Mouse (Mus musculus): ENCODE measurements at regions not wholly inside any gene's neighbourhood (a gene's known extent, or its start where the extent isn't known, plus 50 kb on each side); places are given as distances from the start of the nearest gene placed in this dataset.

DNA sequence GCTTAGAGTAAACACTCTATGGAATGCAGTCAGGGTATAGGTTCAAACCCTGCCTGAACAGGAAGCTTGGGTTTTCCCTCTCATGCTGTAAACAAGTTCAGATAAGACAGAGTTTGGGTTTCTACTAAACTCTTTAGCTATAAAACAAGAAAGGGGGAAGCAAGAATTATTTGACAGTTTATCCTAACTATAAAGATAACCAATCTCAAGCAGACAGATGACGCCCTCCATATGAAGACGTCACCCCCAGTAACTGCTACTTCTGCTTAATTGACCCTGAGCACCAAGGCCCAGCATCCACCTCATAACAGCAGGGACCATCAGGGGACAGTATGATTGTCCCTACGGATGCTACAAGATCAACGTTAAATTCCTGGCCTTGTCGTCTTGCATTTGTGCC is 588.4 kb downstream of the Efna5 start:
- intact Hi-C loops (cut with DNase I), result no loop called here
- Histone ChIP-seq H3K79me2 (replicated peaks; ENCODE audit: control insufficient read depth, insufficient read depth, low read length) (no peaks in the 10 kb centered on the region), H3K36me3 (ENCODE audit: control insufficient read depth, insufficient read depth, low read length) (no peaks in the 10 kb centered on the region), H3K4me1 (ENCODE audit: control insufficient read depth, insufficient read depth, low read length) (no peaks in the 10 kb centered on the region), H3K27ac (no peak overlapping the region), H3K9ac (ENCODE audit: low read depth, low read length) (no peak overlapping the region), H3K27me3 (ENCODE audit: control insufficient read depth, insufficient read depth, low read length) (no peaks in the 10 kb centered on the region), H3K4me3 (no peak overlapping the region)
- WGBS, result 76% methylated on average over 5 of the region's 5 CpGs
- DNase-seq, result no peak
- TF ChIP-seq CTCF (IDR thresholded peaks at IDR 0.05), result no peak
- TF ChIP-seq POLR2A (IDR thresholded peaks at IDR 0.05; ENCODE audit: insufficient read depth, low read depth, low read length), result no peak
- TF ChIP-seq EP300 (IDR thresholded peaks at IDR 0.05; ENCODE audit: insufficient read depth, low read depth, low read length), result no peak

GRCm38 (mm10) chr17:62287666-62288065 is 593.5 kb downstream of the Efna5 start:
- Histone ChIP-seq H3K36me3 (ENCODE audit: control insufficient read depth, insufficient read depth, low read length) (no peaks in the 10 kb centered on the region), H3K9ac (ENCODE audit: low read depth, low read length) (no peak overlapping the region), H3K27ac (no peak overlapping the region), H3K4me3 (no peak overlapping the region), H3K79me2 (replicated peaks; ENCODE audit: control insufficient read depth, insufficient read depth, low read length) (no peaks in the 10 kb centered on the region), H3K27me3 (ENCODE audit: control insufficient read depth, insufficient read depth, low read length) (no peaks in the 10 kb centered on the region), H3K4me1 (ENCODE audit: control insufficient read depth, insufficient read depth, low read length) (no peaks in the 10 kb centered on the region)
- TF ChIP-seq POLR2A (IDR thresholded peaks at IDR 0.05; ENCODE audit: insufficient read depth, low read depth, low read length) (no peak), CTCF (IDR thresholded peaks at IDR 0.05) (no peak), EP300 (IDR thresholded peaks at IDR 0.05; ENCODE audit: insufficient read depth, low read depth, low read length) (no peak)
- DNase-seq, result no peak
- intact Hi-C loops (cut with DNase I), result no loop called here

DNA sequence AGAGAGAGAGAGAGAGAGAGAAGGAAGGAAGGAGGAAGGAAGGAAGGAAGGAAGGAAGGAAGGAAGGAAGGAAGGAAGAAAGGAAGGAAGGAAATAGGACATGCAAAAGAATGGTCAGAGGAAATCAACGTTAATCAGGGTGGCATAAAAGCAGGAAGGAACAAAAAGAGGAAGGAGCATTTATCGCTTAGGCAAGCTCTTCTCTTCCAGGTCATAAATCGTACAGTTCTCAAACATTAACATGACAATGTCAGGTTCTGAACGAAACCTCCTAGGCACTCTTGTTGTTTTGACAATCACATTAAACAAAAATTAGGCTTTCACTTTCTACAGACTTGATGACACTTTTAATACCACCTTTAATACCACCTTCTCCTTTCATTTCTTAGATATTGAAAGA is 594.0 kb downstream of the Efna5 start:
- Histone ChIP-seq H3K36me3 (ENCODE audit: control insufficient read depth, insufficient read depth, low read length) (no peaks in the 10 kb centered on the region), H3K4me1 (ENCODE audit: control insufficient read depth, insufficient read depth, low read length) (no peaks in the 10 kb centered on the region), H3K4me3 (no peak overlapping the region), H3K9ac (ENCODE audit: low read depth, low read length) (no peak overlapping the region), H3K27me3 (ENCODE audit: control insufficient read depth, insufficient read depth, low read length) (no peaks in the 10 kb centered on the region), H3K27ac (no peak overlapping the region), H3K79me2 (replicated peaks; ENCODE audit: control insufficient read depth, insufficient read depth, low read length) (no peaks in the 10 kb centered on the region)
- TF ChIP-seq EP300 (IDR thresholded peaks at IDR 0.05; ENCODE audit: insufficient read depth, low read depth, low read length) (no peak), CTCF (IDR thresholded peaks at IDR 0.05) (no peak), POLR2A (IDR thresholded peaks at IDR 0.05; ENCODE audit: insufficient read depth, low read depth, low read length) (no peak)
- intact Hi-C loops (cut with DNase I), result no loop called here
- WGBS, result 69% methylated on average over 4 of the region's 4 CpGs
- no peak for DNase-seq

DNA sequence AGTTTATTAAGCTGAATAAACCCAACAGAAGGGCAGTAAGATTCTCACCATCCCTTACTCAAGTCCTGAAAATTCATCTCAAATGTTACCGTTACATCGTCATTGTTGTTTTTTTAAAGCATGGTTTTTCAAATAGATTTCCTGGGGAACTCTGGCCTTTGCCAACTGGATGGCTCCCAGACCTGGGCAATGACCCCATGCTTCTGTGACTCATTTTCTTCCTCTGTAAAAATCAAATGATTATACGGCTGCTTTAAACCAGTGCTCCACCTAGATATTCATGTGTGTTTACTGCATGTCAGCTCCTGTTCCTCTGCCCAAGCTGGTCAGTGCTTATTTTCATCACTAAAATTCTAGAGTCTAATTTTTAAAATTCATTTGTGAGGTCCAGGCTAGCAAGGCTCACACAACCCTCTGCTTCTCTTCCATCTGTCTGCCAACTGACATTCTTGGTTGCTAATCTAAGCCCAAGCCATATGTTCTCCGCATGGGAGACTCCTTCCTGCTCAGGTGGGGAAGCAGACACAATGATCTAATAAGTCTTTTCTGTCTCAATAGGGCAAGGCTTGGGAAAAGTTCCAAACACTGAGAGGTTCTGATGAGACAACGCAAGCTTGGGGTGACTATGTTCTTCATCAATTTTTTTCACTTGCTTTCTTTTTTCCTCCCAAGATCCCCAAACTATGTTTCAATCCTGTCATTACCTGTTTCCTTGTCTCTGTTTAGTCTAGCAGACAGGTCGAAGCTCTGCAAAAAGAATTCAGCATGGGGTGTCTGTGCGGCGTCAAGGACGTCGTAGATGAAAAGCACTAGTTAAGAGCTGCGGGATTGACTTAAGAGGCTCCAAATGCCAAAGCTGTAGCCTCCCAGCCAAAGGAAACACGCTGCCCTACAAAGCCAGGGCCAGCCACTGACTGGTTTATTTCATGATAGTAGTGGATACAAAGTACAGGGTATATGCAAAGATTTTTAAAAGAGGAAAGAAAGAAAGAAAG is 594.7 kb downstream of the Efna5 start:
- Histone ChIP-seq H3K27ac (no peak overlapping the region), H3K4me3 (no peak overlapping the region), H3K79me2 (replicated peaks; ENCODE audit: control insufficient read depth, insufficient read depth, low read length) (no peaks in the 10 kb centered on the region), H3K36me3 (ENCODE audit: control insufficient read depth, insufficient read depth, low read length) (no peaks in the 10 kb centered on the region), H3K4me1 (ENCODE audit: control insufficient read depth, insufficient read depth, low read length) (no peaks in the 10 kb centered on the region), H3K27me3 (ENCODE audit: control insufficient read depth, insufficient read depth, low read length) (no peaks in the 10 kb centered on the region), H3K9ac (ENCODE audit: low read depth, low read length) (no peak overlapping the region)
- no peak for TF ChIP-seq POLR2A (IDR thresholded peaks at IDR 0.05; ENCODE audit: insufficient read depth, low read depth, low read length)
- intact Hi-C loops (cut with DNase I), result no loop called here
- no peak for DNase-seq
- WGBS, result 66% methylated on average over 12 of the region's 12 CpGs

- Histone ChIP-seq H3K36me3 (ENCODE audit: control insufficient read depth, insufficient read depth, low read length) (no peaks in the 10 kb centered on the region), H3K4me3 (no peak overlapping the region), H3K4me1 (ENCODE audit: control insufficient read depth, insufficient read depth, low read length) (no peaks in the 10 kb centered on the region), H3K27ac (no peak overlapping the region), H3K9ac (ENCODE audit: low read depth, low read length) (no peak overlapping the region), H3K79me2 (replicated peaks; ENCODE audit: control insufficient read depth, insufficient read depth, low read length) (no peaks in the 10 kb centered on the region), H3K27me3 (ENCODE audit: control insufficient read depth, insufficient read depth, low read length) (no peaks in the 10 kb centered on the region)
- no peak for DNase-seq
- intact Hi-C loops (cut with DNase I), result no loop called here
- WGBS, result 57% methylated on average over 3 of the region's 3 CpGs
- TF ChIP-seq CTCF (IDR thresholded peaks at IDR 0.05) (no peak), EP300 (IDR thresholded peaks at IDR 0.05; ENCODE audit: insufficient read depth, low read depth, low read length) (no peak), POLR2A (IDR thresholded peaks at IDR 0.05; ENCODE audit: insufficient read depth, low read depth, low read length) (no peak)
Observed at GRCm38 (mm10) chr17:62280201-62280600, 600.9 kb downstream of the Efna5 start.

DNA sequence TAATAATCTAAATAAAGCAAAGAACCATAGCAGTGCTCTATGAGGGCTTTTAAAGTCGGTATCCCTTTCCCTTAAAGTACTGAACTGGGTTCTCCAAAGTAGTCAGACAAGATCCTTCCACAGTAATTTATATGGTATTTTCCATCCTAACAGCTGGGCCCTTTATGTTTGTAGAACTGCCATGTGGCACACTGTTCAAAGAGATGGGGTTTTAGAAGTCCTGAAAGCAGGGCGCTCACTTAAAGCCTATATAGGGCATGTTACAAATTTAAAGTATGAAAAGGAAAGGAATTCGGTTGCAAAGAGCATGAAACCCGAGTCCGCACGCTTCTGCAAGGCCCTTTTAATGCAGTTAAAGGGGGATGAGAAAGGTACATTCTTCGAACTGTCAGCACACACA is 609.7 kb downstream of the Efna5 start:
- intact Hi-C loops (cut with DNase I), result no loop called here

More for the DNA sequence above, 609.7 kb downstream of the Efna5 start:
- Histone ChIP-seq H3K4me3 (no peak overlapping the region), H3K4me1 (ENCODE audit: control insufficient read depth, insufficient read depth, low read length) (no peaks in the 10 kb centered on the region), H3K27ac (no peak overlapping the region), H3K27me3 (ENCODE audit: control insufficient read depth, insufficient read depth, low read length) (no peaks in the 10 kb centered on the region), H3K79me2 (replicated peaks; ENCODE audit: control insufficient read depth, insufficient read depth, low read length) (no peaks in the 10 kb centered on the region), H3K36me3 (ENCODE audit: control insufficient read depth, insufficient read depth, low read length) (no peaks in the 10 kb centered on the region), H3K9ac (ENCODE audit: low read depth, low read length) (no peak overlapping the region)
- 86% methylated on average over 7 of the region's 7 CpGs for WGBS
- DNase-seq, result no peak
- TF ChIP-seq POLR2A (IDR thresholded peaks at IDR 0.05; ENCODE audit: insufficient read depth, low read depth, low read length), result no peak

All from heart, adult 2 months (tissue).